Mouse (Mus musculus) thymus, adult 2 months (tissue): ENCODE results near the gene Kctd21. TPM values are rescaled to one million over a fixed set of nuclear protein-coding genes. Genes with fewer than 3 reads are reported as not detected.

Experiments
- DNase-seq: peaks from one replicate; pipeline ENCODE4 v3.0.0; 2021
- H3K27ac ChIP-seq: fragments of 200-500 bp; 2 replicates; pipeline ENCODE4 v1.5.1; 2012; ENCODE audit warnings: low read length, control low read depth; ENCODE audit not compliant: control insufficient read depth, insufficient read depth
- H3K27me3 ChIP-seq: fragments of 200-500 bp; 2 replicates; pipeline ENCODE4 v1.6.1; 2012; ENCODE audit warnings: mild to moderate bottlenecking, low read length, moderate library complexity, mixed read lengths; ENCODE audit not compliant: control insufficient read depth, insufficient read depth
- H3K36me3 ChIP-seq: fragments of 200-500 bp; 2 replicates; pipeline ENCODE4 v1.6.1; 2012; ENCODE audit warnings: mild to moderate bottlenecking, low read length, moderate library complexity; ENCODE audit not compliant: control insufficient read depth, insufficient read depth
- H3K4me1 ChIP-seq: fragments of 200-500 bp; replicated peaks from 2 replicates; pipeline ENCODE4 v1.6.1; 2012; ENCODE audit warnings: low read length; ENCODE audit not compliant: control insufficient read depth, insufficient read depth
- H3K4me3 ChIP-seq: fragments of 200-500 bp; 2 replicates; pipeline ENCODE4 v1.5.1; 2012; ENCODE audit warnings: mild to moderate bottlenecking, low read length, control low read depth, moderate library complexity; ENCODE audit not compliant: control insufficient read depth, insufficient read depth
- CTCF ChIP-seq: fragments of 200-500 bp; IDR thresholded peaks from 2 replicates; pipeline ENCODE4 v1.5.1; 2012; ENCODE audit warnings: mild to moderate bottlenecking, control low read depth, low read length, moderate library complexity, borderline replicate concordance; ENCODE audit not compliant: control insufficient read depth, poor library complexity, insufficient read depth; ENCODE audit errors: extremely low read depth
- POLR2A ChIP-seq: fragments of 200-500 bp; IDR thresholded peaks from 2 replicates; pipeline ENCODE4 v1.6.1; 2012; ENCODE audit warnings: mild to moderate bottlenecking, low read length, control low read depth, moderate library complexity; ENCODE audit not compliant: control insufficient read depth, poor library complexity, insufficient read depth; ENCODE audit errors: extremely low read depth
- WGBS: fragments of 180-500 bp; shearing (Covaris S2); methylation state at CpG from one replicate; pipeline ENCODE4 v1.1.7; 2018; 5-methylcytosine and 5-hydroxymethylcytosine counted together
- polyA plus RNA-seq: library from polyadenylated mRNA; depleted of rRNA; stranded (reverse); fragments of >200 nt; gene quantifications from 2 replicates; pipeline ENCODE4 v1.2.3, GENCODE M21; 2012; rRNA removed

Gene Kctd21
- 3.7 and 4.3 TPM in 2 replicates for polyA plus RNA-seq

- no peaks in the 10 kb centered on the region for H3K36me3 ChIP-seq
- peaks cover 21% of the 10 kb centered on the region for H3K4me1 ChIP-seq
- H3K4me3 ChIP-seq = peak within 1 kb of the TSS; percentile 89
- WGBS = 2% methylated on average over 66 of the region's 68 CpGs
- peak; percentile 96 for DNase-seq
- H3K27me3 ChIP-seq = no peaks in the 10 kb centered on the region
- TF ChIP-seq POLR2A = peak; percentile 20; the same call in 1 of the 2 replicates
- TF ChIP-seq CTCF = peak; percentile 36; the same call in 1 of the 2 replicates
- H3K27ac ChIP-seq = peak within 1 kb of the TSS; percentile 13; the same call in 1 of the 2 replicates
Measured at GRCm38 (mm10) chr7:97331726-97332666, at the start of gene Kctd21, which contains the start of gene Usp35. TSS of gene Kctd21 (plus strand) at chr7:97332327. TSS of gene Usp35 (minus strand) at chr7:97332020.

GRCm38 (mm10) chr7:97296986-97297385, 35.1 kb upstream of the Kctd21 start:
- TF ChIP-seq CTCF (no peak), POLR2A (no peak)
- Histone ChIP-seq H3K4me1 (no peaks in the 10 kb centered on the region), H3K36me3 (no peaks in the 10 kb centered on the region), H3K27ac (no peak overlapping the region), H3K27me3 (no peaks in the 10 kb centered on the region), H3K4me3 (no peak overlapping the region)
- WGBS = 71% methylated on average over 2 of the region's 2 CpGs
- DNase-seq = no peak

- Histone ChIP-seq H3K27ac (no peak overlapping the region), H3K27me3 (no peaks in the 10 kb centered on the region), H3K36me3 (no peaks in the 10 kb centered on the region), H3K4me3 (no peak overlapping the region), H3K4me1 (no peaks in the 10 kb centered on the region)
- WGBS = 0% methylated on average over 2 of the region's 2 CpGs
- TF ChIP-seq POLR2A (no peak), CTCF (no peak)
- DNase-seq = peak; percentile 42
Measured at GRCm38 (mm10) chr7:97297466-97297865, 34.7 kb upstream of the Kctd21 start.

- TF ChIP-seq POLR2A = no peak
- no peak for TF ChIP-seq CTCF
- no peaks in the 10 kb centered on the region for H3K27me3 ChIP-seq
- H3K27ac ChIP-seq = no peak overlapping the region
- WGBS = 96% methylated on average over 2 of the region's 2 CpGs
- no peak for DNase-seq
- no peaks in the 10 kb centered on the region for H3K4me1 ChIP-seq
- H3K4me3 ChIP-seq = no peak overlapping the region
- no peaks in the 10 kb centered on the region for H3K36me3 ChIP-seq
Measured at GRCm38 (mm10) chr7:97298279-97298678, 33.8 kb upstream of the Kctd21 start.

GRCm38 (mm10) chr7:97298943-97299342, 33.2 kb upstream of the Kctd21 start:
- Histone ChIP-seq H3K27ac (no peak overlapping the region), H3K27me3 (no peaks in the 10 kb centered on the region), H3K36me3 (no peaks in the 10 kb centered on the region), H3K4me1 (no peaks in the 10 kb centered on the region), H3K4me3 (no peak overlapping the region)
- TF ChIP-seq CTCF = no peak
- no peak for TF ChIP-seq POLR2A
- WGBS = 94% methylated on average over 6 of the region's 6 CpGs
- DNase-seq = no peak

GRCm38 (mm10) chr7:97300914-97301313, 31.2 kb upstream of the Kctd21 start:
- no peak overlapping the region for H3K27ac ChIP-seq
- H3K27me3 ChIP-seq = no peaks in the 10 kb centered on the region
- no peak for DNase-seq
- no peaks in the 10 kb centered on the region for H3K36me3 ChIP-seq
- no peaks in the 10 kb centered on the region for H3K4me1 ChIP-seq
- TF ChIP-seq CTCF (no peak), POLR2A (no peak)
- WGBS = 63% methylated on average over 2 of the region's 2 CpGs
- no peak overlapping the region for H3K4me3 ChIP-seq
